Mouse (Mus musculus): ENCODE results near the gene Chst13. TPM values are rescaled to one million over a fixed set of nuclear protein-coding genes. Genes with fewer than 3 reads are reported as not detected.
A peak's percentile ranks its signal among the peaks of the same experiment; 100 is the strongest.

Gene Chst13
- total RNA-seq (2021) = not detected in 2 replicates
- long read RNA-seq, transcript Chst13-201 (3 exons, 1,653 nt) = major isoform, 13 of 13 reads
- long read RNA-seq, partial matches to known transcripts = 0 of 13 reads
- long read RNA-seq, other reads (novel, unspliced or antisense) = 0 of 13 reads

- DNase-seq = peak; percentile 45
These were observed at the start of gene Chst13 for GRCm38 (mm10) chr6:90324991-90325390. TSS of gene Chst13 (minus strand) at chr6:90325185.

GRCm38 (mm10) chr6:90374647-90375046, 49.7 kb upstream of the Chst13 start:
- no peak for DNase-seq

DNA sequence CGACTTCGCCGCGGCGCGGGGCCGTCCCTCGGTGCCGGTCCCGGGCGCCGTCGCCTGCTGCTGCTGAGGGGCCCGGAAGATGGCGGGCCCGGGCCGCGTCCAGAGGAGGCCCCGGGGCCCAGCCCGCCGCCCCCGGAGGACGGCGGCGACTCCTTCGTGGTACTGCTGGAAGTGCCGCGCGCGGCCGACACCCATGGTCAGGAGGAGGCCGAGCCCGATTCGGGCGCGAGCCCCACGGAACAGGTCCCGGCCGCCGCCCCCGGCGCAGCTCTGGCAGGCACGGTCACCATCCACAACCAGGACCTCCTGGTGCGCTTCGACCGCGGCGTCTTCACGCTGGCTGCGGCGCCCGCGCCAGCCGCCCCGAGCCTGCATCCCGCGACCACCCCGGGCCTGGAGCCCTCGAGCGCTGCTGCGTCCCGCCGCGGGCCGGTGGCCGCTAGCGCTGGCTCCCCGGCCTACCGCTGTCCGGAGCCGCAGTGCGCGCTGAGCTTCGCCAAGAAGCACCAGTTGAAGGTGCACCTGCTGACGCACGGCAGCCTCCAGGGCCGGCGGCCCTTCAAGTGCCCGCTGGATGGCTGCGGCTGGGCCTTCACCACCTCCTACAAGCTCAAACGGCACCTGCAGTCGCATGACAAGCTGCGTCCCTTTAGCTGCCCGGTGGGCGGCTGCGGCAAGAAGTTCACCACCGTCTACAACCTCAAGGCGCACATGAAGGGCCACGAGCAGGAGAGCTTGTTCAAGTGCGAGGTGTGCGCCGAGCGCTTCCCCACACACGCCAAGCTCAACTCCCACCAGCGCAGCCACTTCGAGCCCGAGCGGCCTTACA, 45.0 kb upstream of the Chst13 start:
- peak; percentile 35 for DNase-seq

GRCm38 (mm10) chr6:90368976-90369724, 44.2 kb upstream of the Chst13 start, which contains the start of gene Zxdc:
TSS of gene Zxdc (plus strand) at chr6:90369492.
- peak; percentile 99 for DNase-seq

GRCm38 (mm10) chr6:90363301-90363700, 38.3 kb upstream of the Chst13 start:
- peak; percentile 69 for DNase-seq

GRCm38 (mm10) chr6:90360922-90361614, 36.1 kb upstream of the Chst13 start:
- DNase-seq = no peak

DNA sequence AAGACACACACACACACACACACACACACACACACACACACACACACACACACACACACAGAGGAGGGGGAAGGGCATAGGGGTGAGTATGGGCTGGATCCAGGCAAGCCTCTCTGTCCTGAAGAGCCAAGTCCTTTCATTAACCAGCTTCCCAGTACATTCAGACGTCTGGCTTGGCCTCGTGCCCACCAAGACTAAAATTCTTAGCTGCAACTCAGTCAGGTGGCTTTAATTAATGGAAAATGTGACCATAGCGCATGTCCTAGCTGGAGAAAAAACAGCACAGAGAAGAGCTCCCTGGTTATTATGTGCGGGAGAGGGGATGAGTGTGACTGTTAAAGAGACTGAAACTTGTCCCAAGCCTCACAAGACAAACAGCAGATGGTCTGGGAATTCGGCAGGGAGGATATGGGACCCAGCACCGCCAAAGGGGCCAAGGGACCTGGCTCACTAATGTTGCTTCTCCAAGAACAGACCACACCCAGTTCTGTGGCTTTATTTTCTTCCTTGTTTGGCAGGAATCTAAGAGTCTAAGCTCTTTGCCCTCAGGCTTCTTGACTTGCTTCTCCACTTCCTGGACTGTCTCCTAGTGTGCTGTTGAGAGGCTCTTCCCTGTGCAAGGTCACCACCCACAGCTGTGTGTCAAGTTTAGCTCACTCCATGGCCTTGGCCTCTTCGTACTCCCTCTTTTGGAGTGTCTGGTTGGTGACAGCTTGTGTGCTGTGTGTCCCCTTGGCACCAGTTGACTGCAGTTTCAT, 35.2 kb upstream of the Chst13 start:
- DNase-seq = peak; percentile 53

GRCm38 (mm10) chr6:90359445-90359844, 34.5 kb upstream of the Chst13 start:
- no peak for DNase-seq

GRCm38 (mm10) chr6:90358142-90358541, 33.2 kb upstream of the Chst13 start:
- DNase-seq = no peak

GRCm38 (mm10) chr6:90350011-90350410, 25.0 kb upstream of the Chst13 start:
- DNase-seq = no peak

DNA sequence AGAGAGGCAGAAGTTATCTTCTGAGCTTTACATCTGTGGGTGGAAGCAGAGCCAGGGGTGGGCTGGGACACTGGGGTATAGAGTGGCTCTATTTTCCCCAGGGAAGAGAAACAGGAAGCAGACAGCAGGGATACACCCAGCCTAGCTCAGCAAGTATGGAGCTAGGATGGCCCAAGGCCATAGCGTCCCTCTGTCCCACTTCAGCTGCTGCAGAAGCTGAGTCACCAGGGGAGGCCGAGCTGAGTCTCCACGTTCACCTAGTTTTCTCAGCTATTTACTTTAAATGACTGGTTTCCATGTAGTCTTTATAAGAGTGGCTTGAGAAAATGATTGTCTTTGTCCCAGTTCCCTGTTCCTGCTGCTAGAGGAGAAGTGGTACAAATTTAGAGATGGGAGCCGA, 23.5 kb upstream of the Chst13 start:
- DNase-seq = peak; percentile 20

DNA sequence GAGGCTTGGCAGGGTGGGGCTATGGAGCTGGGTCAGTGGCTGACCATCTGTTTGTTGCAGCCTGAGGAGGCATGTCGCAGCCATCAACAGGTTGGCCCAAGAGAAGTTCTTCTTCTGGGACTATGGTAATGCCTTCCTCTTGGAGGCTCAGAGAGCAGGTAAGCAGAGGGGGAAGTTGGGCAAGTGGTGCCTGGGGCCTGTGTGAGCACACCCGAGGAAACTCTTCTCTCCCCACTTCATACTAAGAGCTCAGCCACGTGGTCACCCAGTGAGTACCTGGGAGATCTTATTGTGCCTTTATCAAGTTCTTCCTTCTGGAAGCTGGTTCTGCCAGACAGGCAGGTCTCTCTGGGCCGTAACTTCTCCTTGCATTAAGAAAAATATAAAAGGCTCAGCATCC, 22.2 kb upstream of the Chst13 start:
- no peak for DNase-seq

GRCm38 (mm10) chr6:90342343-90342742, 17.4 kb upstream of the Chst13 start:
- DNase-seq = no peak

DNA sequence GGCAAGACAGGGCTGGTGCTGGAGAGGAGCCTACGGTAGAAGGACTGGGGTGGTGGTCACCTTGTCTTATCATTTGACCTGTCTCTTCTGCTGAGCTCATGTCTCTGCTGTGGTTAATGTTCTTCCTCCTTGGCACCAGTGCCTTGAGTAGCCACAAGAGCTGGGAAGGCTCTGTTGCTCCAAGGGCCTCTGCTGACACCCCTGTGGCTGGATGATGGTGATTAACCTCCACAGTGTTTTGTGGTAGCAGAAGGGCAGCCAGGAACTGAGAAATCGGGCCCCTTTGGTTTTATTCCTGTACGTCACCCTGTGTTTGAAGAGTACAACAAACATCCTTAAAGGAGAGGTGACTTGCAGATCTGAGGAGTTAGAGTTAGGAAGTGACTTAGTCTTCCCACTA, 9.3 kb upstream of the Chst13 start:
- no peak for DNase-seq

DNA sequence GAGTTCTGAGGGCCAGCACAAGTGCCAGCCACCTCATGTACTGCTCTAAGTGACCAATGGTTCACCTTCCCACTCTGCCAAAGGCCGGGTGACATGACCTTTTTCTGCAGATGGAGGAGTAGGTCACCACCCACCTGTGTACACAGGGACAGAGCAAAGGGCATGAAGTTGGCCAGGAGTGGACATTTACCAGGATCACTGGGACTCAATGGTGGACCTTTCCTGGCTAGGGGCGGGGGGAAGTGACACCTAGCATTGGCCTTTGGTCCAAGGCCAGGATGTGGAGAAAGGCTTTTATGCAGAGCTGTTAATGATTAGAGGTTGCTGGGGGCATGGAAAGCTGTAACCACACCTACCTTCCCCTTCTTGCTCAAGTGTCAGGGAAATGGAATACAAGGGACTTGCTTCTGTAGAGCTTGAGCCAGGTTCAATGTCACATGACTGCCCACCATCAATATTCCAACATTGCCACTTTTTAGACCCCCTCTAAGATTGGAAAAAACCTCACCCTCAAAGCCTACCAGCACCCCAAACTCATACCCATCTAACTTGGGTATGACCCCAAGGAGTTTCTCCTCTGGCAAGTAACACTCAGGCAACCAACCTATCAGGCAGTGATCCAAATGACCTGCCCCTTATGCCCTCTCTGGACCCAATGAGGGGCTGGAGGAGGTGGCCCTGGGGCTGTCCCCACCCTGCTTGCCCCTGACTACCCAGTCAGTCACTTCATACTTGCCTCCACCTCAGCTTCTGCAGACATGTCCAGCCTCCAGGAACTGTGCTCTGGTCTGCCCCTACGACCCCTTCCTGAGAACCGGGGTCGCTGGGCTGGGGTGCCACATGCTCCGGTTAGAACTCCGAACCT, 7.8 kb upstream of the Chst13 start, which contains the start of gene Uroc1:
Gene Uroc1, plus strand, starts transcription at position 724 of the 865 bp plus-strand sequence.
- no peak for DNase-seq

GRCm38 (mm10) chr6:90329953-90330352, 5.0 kb upstream of the Chst13 start:
- DNase-seq = peak; percentile 30

DNA sequence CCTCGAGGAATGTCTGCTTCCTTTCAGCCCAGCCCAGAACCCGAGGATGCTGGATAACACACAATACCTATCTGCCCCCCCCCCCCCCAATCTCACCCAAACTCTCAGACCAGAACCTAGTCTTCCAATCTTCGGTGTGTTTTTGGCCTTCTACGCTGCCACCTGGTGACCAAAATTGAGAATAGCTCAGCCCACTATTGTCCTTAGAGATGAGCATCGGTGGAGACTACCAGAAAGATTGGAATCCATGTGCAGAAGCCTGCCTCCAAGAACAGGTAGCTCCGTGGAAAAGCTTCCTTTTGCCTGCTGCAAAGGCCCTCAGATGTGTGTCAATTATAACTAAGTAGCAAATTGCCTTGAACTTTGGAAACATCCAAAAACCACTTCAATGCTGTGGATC, 2.7 kb upstream of the Chst13 start:
- DNase-seq = no peak

DNA sequence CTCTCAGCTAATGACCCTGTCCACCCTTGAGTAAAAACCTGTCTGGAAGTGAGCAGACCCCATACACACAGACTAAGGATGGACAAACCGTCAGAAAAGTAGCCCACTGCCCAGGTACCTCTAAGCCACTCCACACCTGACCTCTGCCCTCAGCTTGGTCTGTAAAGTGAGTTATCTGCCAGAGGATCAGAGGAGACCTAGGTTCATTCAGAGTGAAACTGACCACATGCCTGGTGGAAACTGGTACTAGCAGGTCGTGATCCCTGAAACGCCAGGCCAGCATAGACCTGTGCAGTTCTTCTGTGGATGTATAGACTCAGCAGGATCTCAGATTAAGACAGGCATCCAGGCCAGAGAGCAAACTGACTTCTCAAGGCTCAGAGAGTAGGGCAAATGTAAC, 522 bp downstream of the Chst13 start:
- no peak for DNase-seq

- no peak for DNase-seq
These were observed 959 bp downstream of the Chst13 start for GRCm38 (mm10) chr6:90324026-90324425.

- DNase-seq = no peak
These were observed 3.2 kb downstream of the Chst13 start for GRCm38 (mm10) chr6:90321811-90322210.

GRCm38 (mm10) chr6:90320429-90320828, 4.6 kb downstream of the Chst13 start:
- no peak for DNase-seq
